Mouse (Mus musculus) fat pad, adult 2 months (tissue): Measurements from ENCODE around the gene Dcx.

Experiments
- DNase-seq: peaks from one replicate; pipeline ENCODE4 v3.0.0-alpha.2; 2011; ENCODE audit warnings: low read depth, low spot score; ENCODE audit errors: extremely low read depth

The Dcx gene

DNA sequence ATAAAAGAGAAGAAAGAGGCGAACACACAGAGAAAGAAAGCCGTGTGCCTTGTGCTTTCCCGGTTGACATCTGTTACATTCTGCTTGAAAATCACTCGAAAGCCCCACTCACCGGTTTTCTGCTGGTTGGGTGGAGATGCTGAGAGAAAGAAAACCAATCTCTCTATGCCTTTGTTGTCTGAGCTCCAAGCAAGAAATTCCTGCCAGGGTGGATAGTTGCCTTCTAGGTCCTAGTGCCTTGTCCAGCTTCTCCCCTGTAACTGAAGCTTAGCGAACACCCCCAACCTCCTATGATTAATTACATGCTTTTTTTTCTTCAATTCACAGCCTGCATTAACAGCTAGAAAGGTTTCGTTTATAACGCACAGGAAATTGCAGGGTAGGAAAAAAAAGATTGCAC lies at the start of gene Dcx:
TSS of gene Dcx (minus strand) at position 354 of the 400 bp plus-strand sequence.
- DNase-seq = no peak

DNA sequence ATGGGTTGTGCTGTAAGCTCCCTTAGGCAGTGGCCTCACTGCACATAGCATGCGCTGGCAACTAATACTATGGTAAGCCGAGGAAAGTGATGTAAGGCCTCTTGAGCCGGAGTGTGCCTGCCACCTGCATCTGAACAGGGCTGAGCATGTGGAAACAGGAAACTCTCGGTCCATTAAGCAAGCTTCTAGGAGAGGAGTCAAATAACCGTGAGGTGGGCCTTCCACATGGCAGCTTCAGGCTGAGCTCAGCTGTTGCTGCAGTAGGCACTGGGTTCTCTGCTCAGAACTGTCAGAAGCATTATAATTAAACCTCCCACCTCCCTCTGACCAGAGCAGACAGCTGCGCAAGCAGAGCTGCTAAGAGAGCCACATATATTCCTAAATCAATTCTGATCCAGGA lies 33.1 kb upstream of the Dcx start:
- peak; percentile 3 for DNase-seq

DNA sequence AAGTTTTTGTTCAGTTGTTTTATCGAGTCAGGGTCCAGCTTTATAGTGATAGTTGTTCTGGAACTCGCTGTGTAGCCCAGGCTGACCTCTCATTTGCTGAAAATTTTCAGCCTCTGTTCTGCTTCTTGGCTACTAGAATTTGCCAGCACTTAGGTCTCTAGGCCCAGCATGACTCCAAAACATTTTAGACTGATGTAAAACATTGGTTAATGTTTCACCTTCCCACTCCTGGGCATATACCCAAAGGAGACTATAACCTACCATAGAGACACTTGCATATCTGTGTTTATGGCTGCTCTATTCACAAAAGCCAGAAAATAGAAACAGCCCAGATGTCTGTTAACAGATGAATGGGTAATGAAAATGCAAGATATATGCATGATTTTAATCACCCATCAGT lies 560 bp upstream of the Dcx start:
- no peak for DNase-seq

DNA sequence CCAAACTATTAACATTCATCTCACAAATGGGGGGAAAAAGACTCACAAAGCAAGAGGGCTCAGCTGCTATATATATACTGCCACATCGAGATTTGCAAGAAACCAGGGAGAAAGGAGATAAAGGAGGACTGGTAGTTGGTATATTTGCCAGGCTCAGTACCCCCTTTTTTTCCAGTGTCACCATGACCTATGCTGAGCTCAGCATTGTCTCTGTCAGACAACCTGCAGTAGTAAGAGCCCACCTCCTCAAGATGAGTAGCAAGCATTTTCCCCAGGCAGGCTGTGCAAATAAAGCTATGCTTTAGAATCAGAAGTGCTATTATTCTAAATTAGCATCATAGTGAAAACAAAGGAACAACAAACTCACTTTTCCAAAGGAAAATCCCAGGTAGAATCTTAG lies 581 bp downstream of the Dcx start:
- no peak for DNase-seq

DNA sequence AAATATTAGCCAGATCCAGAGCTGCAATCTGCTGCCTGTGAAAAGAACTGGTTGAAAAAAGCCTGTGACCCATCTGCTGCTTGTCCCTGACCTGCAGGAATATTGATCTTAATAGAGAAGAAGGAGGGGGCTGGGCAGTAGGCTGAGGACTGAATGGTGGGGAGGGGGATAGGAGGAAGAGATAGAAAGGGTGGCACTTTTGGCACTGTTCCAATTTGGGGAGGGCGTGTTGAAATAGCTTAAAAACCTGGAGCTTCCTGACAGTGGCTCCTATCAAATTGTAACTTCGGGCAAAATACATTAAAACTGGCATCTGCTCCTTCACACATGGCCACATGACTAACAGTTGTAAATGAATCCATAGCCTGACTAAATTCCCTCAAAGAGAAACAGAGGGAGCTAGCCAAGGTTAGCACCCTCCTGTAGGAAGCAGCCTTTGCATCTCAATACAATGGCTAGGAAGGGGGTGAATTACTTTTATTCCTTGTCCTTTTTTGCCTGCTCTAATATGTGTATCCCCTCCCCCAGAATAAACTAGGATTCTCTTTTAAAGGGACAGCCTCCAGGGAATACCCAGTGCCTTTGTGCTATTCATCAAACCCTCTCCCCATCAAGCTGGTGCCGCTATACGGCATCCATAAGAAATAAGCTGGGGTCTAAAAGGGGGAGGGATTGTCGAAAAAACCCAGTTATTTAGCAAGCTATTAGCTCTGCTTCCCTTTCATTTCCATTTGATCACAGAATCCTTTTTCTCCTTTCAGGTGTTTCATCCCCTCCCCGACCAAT lies 1.5 kb downstream of the Dcx start:
- DNase-seq = no peak

DNA sequence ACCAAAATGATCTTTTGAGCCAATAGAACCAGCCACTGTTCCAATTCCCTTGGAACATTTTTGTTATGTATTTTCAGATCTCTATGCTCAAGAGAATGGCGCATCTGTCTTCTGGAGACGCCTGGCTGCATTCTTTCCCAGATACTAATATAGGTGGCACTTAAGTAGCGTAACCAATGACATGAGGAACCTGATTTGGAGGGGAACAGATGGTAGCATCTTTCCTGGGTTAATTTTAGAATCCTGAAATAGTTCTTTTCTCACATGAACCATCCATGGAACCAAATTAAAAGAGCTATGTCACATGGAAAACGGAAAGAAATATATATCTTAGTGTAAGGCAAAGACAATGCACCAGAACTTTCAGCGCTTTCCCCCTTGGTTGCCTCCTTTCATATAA lies 11.0 kb downstream of the Dcx start:
- DNase-seq = no peak

DNA sequence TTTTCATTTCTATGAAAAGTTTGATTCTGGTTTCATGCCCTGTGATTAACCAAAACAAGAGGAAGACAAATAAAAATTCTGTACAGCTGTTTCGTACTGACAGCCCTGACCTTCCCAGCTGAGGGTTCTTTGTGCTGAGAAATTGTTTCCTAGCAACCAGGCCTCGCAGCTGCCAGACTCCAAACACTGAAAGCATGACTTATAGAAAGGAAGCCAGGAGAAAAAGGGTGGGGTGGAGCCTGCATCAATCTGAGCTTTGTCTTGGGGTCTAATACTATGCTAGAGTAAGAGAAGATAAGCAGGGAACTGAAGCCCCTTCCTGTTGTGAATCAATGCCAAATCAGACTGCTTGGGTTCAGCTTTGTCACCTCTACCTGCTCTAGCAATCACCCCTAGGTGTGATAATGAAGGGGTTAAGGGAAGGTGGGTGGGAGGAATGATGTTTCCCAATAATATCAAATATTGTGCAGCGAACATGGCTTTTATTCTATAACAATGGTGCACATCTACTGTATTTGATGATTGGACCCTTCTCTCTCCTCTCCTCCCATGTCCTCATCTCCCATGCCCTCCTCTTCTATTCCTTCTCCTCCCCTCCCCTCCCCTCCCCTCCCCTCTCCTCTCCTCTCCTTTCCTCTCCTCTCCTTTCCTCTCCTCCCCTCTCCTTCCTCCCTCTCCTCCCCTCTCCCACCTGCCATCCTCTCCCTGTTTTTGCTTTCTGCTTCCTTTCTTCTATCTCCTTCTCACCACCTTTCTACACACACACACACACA lies 26.2 kb downstream of the Dcx start:
- DNase-seq = no peak

DNA sequence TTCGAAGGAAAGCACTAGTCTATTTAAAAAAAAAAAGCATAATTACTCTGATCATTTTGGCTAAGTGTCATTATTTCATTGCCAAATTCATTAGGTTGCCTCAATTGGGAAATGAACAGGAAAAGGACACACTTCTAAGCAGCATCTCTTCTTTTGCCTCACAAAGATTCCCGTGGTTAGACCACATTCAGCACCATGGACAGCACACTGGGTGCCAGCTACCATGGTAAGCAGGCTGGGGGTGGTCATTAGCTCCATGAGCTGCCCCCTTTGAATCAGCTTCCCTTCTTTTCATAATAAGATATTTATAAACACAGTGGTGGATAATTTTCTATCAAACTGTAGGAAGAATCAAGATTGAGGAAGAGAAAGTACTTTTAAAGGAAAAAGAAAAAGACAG lies 28.4 kb downstream of the Dcx start:
- DNase-seq = no peak

DNA sequence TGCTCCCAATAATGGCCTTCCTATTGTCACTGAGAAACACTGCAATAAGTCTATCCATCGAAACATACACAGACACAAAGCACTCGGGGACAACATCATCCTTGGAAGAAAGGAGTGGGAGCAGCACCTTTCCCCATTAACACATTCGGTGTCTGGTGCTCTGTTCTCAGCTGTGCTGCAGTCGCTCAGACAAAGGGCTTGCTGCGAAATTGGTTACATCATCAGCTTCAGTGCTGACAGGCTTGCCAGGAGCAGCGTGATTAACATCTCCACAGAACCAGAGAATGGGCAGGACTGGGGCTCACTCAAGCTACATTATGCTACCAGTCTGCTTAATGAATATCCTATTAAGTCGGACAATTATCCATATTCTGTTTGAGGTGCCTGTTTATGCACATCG lies 30.8 kb downstream of the Dcx start:
- DNase-seq = no peak

DNA sequence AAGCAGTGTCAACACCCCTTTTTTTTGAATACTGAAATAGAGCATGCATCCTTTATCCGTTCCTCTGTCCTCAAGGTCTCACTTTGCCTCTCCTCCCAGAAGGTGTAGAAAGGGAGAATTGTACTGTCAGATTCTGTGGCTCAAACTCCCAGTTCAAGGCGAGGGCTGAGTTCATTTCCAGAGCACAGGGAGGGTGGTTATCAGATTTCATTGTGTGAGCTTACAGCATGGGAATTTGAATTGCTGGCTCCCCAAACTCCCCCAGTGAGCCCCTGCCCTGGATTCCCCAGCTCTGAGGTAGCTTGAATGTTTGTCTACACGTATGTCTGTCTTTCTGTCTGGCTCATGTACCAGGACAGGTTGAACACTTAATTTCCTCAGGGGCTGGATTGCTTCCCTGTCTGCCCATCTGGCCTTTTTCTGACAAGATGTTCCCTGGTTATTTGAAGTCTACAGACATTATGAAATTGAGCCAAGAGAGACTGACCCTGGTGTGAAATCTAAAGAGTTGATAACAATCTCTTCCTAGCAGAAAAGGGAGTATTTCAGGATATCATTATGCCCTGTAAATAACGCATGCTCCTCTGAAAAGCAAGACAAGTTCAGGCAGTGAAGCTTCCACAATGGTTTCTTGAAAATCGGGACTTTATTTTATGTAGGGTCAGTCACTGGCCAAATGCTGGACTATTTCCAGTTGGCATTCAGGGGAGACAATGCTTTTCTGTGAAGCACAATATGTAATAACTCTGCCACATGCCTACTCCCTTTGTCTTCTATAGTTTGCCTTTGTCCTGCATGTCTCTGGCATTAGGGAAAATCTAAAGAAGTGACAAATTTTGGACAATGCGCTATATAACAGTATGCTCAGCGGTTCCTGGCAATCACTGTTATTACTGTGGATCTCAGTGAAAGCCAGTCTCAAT lies 35.5 kb downstream of the Dcx start:
- no peak for DNase-seq

DNA sequence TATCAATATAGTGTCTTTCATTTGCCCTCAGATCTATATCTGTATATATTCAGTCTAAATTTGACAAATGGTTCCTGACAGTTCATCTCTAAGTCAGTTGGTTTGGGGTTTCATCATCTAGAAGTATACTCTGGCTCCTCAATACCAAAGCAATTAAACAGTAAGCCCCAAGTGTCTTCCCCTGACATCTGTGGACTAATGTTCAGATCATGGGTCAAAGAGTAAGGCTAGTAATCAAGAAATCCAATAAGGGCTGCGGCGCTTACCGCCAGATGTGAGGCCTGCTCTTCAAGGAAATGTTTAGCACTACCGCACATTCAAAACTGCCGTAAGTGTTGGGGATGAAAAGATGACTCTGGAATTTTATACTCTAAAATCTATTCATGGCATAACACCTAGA lies 36.2 kb downstream of the Dcx start:
- DNase-seq = no peak

DNA sequence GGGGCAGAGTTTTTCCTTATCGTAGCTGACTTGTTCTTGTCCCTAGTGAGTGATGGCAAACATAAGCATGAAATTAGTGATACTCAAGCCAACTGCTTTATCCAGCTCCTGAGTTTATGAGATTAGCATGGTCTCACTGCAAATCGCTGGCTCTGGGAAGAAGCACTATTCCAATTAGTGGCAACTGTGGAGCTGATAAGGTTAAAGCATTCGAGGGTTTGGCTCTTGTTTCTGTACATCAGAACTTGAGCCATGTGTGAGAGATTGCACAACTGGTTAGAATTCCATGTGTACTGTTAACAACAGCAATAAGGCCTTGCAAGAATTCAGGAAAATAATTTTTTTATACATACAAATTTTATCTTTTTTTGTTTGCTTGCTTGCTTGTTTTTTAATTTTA lies 39.9 kb downstream of the Dcx start:
- no peak for DNase-seq

DNA sequence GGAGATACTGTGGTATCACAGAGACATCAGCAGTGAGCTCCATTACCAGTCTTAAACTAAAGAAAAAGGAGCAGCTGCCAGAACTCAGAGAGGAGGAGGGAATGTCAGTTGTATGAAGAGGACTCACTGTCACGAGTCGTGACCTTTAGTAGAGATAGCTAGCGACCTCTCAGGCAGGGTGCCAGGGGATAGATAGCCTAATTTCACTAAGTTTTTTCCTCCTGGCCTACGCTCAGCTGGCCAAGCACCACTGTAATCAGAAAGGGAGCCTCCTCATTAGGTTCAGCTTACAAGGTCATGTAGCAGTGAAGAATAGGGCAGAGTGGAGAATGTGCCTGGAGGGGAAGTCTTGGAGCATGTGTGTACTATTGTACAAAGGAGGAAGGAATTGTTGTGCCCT lies 47.3 kb downstream of the Dcx start:
- no peak for DNase-seq

DNA sequence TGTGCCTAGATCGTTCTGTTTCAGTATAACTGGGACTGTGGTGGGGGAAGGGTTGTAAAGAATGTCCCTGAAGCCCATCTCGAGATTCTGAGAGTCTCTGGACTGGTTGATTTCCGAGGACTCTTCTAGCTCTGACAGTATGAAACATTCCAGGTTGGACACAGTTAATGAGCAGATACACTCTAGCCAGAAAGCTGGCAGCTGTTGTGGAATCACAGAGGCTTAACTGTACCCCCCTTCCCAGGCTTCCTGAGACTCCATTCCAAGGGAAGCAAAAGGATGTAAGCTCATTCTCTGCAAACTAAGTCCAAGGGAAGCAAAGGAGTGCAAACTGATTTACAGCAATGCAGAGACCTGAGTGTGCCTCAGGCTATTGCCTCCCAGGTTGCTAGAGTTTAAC lies 48.2 kb downstream of the Dcx start:
- no peak for DNase-seq

DNA sequence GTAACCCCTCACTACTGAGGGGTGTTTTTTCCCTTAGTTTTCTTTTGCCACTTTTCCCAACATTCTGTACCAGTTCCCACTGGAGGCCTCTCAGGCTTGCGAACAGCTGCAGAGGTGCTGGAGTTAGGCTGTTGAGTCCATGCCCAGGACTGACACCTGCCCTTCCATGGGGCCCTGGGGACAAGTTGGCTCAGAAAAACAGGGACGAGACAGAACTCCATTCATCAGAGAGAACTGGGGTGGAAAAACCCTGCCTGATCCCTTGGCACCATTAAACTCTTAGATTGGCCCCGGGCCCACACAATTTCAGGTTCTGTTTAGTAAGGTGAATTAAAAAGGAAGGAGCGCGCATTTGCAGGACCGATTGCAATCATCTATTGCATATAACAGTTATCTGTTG lies 48.8 kb downstream of the Dcx start:
- DNase-seq = peak; percentile 56

DNA sequence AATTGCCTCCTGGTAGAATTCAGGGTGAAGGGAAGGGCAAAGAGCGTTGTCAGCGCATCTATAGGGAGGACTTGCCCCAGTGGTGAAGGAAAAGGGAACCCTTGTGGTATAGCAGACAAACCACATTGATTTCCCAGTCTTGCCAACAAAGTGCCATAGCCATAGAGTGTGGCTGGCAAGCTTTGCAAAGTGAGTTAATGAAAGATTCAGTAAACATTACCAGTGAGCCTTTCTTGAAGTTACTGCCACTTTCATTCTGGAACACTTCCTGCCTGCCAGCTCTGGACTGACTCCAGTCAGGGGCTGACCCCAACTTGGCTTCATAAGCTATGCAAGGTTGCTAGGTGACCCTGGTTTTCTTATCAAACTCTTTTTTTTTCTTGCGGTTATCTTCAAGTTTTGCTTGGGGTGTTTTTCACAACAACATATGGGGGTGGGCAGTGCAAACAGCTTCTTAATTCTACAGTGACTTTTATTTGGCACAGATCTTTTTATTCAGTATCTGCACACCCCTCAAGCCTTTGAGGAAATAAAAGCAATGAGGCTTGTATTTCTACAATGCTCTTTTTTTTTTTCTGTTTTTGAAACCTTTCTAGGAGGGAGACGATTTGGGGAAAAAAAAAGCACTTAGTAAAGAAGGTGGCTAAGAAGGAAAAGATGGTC lies 51.2 kb downstream of the Dcx start:
- no peak for DNase-seq

DNA sequence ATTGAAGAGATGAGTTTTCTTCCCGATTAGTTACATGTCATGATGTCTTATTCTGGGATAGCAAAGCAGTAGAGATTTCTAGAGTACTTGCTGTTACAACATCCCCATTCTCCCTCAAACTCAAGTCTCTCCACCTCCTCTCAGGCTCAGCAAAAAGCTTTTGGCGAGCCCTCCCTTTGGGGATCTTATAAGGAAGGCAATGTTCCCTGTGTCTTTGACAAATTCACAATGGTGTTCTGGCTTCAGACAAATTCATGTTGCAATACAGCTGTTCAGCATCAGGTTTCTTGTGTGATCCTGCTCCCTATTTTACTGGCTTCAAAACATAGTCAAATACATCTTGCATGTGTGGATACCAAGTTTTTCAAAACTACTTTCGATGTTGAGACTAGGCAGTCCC lies 53.5 kb downstream of the Dcx start:
- DNase-seq = no peak

DNA sequence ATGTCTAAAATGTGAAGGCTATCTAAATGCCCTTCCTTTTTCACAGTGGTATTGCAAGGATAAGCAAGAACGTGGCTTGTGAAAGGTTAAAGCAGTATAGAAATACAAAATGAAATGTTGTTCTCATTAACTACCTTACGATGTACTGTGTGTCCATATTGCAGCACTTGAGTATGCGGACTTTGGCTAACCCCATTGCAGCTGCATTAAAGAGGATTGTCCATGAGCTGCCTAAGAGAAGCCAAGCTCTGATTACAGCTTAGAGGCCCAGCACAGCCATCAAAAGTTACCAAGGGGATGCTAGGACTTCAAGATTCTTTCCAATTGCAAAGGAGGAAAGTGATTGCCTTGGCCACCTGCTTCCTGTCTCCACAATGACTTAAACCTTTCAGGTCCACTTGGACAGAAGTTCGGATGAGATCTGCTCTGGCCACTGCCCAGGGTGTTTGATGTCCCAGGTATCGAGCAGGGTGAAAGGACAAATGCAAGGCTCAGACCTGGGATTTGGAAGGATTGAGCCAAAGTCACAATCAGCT lies 65.9 kb downstream of the Dcx start:
- no peak for DNase-seq

DNA sequence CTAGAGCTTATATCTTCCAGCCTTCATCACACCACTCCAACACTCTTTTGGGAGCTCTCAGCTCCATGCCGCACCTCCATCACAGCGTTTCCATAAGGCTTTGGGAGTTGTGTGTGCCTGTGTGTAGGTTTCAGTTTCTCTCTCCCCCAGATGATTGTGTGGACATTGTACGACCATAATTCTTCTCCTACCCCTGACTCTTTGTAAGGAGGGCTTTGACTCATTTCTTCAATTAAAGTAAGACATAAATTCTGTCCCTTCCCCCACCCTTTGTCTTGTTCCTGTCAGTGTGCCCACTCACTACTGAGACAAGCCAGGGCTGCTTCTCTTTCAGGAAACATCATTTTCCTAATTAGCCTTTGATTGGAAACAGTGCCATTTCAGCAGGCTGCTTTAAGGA lies 81.8 kb downstream of the Dcx start:
- DNase-seq = no peak

DNA sequence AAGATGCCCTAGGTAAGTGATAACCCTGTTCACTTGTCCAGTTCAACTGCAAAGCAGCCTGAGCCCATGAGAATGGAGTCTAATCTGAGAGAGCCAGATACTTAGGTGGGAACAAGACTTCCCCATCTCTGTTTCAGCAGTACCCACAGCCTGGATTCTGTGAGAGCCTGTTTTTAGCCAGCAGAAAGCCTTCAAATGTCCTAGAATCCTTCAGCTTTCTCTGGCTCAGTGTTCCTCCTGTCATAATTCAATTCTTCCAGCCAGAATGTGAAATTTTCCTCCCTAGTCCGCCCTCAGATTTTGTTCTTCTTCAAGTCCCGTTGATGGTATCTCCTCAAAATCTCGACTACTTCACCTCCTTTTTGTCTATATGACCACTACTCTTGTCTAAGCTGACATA lies 83.1 kb downstream of the Dcx start:
- no peak for DNase-seq

DNA sequence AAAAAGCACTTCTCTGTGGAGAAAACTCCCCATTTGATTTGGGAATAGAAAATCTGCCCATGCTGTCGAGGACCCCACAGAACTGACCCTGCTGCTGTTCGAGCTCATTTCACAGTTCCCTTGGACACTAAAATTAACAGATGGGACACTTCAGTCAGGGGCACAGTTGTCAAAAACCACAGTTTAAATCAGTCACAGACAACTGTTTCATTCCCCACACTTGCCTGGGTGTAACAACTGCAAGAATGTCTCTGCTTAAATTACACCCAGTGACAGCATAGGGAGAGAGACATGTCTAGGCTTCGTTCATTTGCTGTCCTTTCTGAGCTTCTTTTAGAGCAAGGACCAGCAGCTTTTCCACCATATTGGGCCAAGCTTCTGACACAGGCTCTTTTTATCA lies 86.5 kb downstream of the Dcx start:
- no peak for DNase-seq
